Mouse (Mus musculus): ENCODE results near the gene AI413582.

DNA sequence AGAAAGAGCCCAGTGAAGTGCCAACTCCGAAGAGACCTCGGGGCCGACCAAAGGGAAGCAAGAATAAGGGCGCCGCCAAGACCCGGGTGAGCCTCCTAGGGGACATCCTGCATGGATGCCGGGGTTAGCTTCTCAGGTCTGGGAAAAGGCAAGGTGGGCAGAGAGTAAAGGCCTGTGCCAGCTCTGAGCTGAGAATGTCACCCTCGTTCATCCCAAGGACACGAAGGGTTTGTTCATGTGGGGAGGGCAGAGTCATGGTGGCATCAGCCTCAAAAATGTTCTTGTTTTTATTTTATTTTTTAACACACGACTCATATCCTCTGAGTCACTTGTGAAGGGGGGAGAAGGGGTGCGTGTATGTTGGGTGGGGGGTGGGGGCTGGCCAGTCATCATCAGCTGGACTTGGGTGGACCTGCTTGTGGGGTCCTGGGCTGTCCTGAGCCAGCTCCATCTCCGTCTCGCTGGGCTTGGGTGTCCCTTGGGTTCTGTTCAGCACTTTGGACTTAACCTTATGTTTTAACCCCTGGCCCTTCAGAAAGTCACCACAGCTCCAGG is 4.6 kb downstream of the AI413582 start:
- TF ChIP-seq POLR2A (IDR thresholded peaks at IDR 0.05; ENCODE audit: low read depth, low read length) (0 out of 2 replicates have a peak, but pooled peaks have one; percentile 4), USF1 (IDR thresholded peaks at IDR 0.05; ENCODE audit: low read depth, low read length) (no peak), HCFC1 (IDR thresholded peaks at IDR 0.05; ENCODE audit: low read depth, low read length) (no peak), EP300 (IDR thresholded peaks at IDR 0.05; ENCODE audit: low read length) (no peak), CHD1 (IDR thresholded peaks at IDR 0.05; ENCODE audit: low read depth, low read length) (no peak), TCF12 (IDR thresholded peaks at IDR 0.05; ENCODE audit: low read depth, low read length) (no peak), MAX (IDR thresholded peaks at IDR 0.05; ENCODE audit: low read length) (no peak), GABPA (IDR thresholded peaks at IDR 0.05; ENCODE audit: insufficient replicate concordance, low read depth, low read length) (no peak), CTCF (conservative IDR thresholded peaks at IDR 0.05 in 1 of 2, IDR thresholded peaks at IDR 0.05 in 1 of 2; ENCODE audit: low read depth in 2 of 2, low read length in 2 of 2) (no peak), MAFK (IDR thresholded peaks at IDR 0.05; ENCODE audit: insufficient replicate concordance, low read length) (no peak), NRF1 (IDR thresholded peaks at IDR 0.05; ENCODE audit: low read depth, low read length) (no peak), JUND (conservative IDR thresholded peaks at IDR 0.05; ENCODE audit: low read depth, low read length) (no peak)
